Mouse (Mus musculus) monocyte, adult 5-6 weeks (primary cell): ENCODE measurements around the gene Olfr1423. TPM values are rescaled to one million over a fixed set of nuclear protein-coding genes. Genes with fewer than 3 reads are reported as not detected.
"Not testable (repeated sequence)": the region's sequence is repeated elsewhere in the genome, so short reads cannot be mapped to it uniquely, and the experiment has no call there.

ENCODE experiments used
- ATAC-seq: fragments of 153-309, 156-312 bp; replicated peaks from 2 replicates; pipeline ENCODE4 v1.8.0; 2017; ENCODE audit warnings: mild to moderate bottlenecking; ENCODE audit not compliant: low TSS enrichment, insufficient number of reproducible peaks, severe bottlenecking, poor library complexity, low FRiP score
- total RNA-seq: library from RNA; stranded (forward); fragments of 200-1000, 200-491, 200-594 nt; gene quantifications from 3 replicates; pipeline ENCODE4 v1.2.3, GENCODE M21; 2017

Olfr1423 gene
- total RNA-seq, 1 experiment from 2014 or later: not detected

GRCm38 (mm10) chr19:12008410-12009380 lies 32.4 kb downstream of the Olfr1423 start:
- ATAC-seq: no peak

GRCm38 (mm10) chr19:12007105-12007931 lies 33.8 kb downstream of the Olfr1423 start:
- ATAC-seq: no peak

DNA sequence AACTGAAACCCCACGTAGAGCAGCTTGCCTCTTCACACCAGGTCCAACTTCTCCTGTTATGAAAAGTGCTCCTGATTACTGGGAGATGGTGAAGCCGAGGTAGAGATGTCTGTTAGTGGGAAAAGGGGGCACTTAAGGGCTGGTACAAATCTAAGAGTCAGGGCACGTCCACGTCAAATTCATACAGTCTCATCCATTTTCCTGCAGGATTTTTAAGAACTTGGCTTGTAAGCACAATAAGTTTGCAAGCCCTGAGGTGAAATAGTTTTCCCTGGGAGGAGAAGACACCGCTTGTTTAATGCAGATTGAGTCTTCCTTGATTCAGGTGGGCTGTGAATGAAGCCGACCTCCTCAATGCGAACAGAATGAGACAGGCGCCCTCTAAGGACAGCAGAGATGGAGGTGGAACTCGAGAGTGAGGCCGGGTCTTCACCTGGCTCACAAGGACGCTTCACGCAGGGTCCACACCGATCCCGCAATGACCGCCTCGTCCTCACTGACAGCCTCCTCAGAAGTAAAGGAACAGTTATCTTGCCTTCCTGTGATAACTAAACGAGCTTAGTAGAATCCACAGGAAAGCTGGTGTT lies 34.7 kb downstream of the Olfr1423 start:
- ATAC-seq: no peak

DNA sequence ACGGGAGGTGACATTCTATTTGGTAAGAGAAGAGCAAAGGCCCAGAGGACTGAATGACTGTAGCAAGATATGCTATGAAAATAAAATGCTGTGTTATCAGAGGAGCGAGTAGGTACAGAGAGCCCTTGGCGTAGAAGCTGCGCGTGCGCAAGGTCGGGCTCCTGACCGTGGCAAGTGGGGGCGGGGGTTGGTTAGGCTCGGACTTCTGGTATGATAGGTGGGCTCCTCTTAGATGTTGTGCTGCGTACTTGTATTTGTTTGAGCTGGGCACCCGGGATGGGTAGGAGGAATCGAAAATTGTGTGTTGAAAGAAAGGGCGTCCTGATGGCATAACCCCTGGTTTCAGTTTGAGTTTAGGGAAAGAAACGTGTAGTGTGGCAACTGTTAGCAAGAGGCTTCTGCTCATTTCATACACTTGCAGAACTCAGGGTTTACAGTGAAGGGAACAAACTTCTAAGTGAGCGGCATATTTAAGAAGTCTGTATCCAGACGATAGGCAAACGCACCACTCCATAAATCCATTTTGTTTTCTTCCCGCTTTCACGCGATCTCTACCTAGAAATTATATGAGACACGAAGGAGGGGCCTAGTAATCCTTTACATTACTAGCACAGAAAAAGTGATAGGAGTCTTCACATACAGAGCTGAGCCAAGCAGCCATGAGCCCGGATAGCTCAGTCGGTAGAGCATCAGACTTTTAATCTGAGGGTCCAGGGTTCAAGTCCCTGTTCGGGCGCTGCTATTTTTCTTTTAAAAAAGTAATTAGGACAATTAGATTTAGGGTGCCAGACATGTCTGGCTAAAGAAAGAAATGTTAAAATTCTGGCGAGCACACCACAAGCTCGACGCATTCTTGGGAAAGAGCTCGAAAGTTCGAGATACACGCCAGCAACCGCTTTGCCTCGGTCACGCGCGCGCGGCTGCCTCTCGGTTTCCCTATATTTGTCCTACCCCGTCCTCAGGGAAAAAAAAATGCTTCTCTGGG lies 35.4 kb downstream of the Olfr1423 start:
- ATAC-seq: peak; percentile 23; the same call in 1 of the 2 replicates

- peak; percentile 46 for ATAC-seq
These were observed 36.7 kb downstream of the Olfr1423 start for GRCm38 (mm10) chr19:12004216-12005008.

- ATAC-seq: no peak
These were observed 37.5 kb downstream of the Olfr1423 start for GRCm38 (mm10) chr19:12003568-12003967.

DNA sequence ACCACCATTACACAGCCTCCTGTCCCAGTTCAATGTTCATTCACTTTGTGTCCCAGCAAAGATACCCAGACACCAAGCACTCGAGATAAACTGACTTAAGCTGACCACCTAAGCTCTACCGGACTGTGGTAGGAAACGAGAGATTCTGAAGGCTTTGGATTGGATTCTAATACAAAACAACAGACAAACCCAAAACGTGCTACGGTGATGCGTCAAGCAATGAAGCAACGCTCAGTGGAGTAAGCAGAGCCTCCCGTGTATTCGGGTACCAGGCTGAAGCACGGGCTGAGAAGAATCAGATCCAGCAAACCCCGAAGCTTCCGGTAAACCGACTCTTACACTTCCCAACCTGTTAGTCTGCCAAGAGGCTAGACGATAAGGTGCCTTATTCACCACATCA lies 38.3 kb downstream of the Olfr1423 start:
- ATAC-seq: no peak

GRCm38 (mm10) chr19:12002125-12002524 lies 39.0 kb downstream of the Olfr1423 start:
- ATAC-seq: peak; percentile 23; the same call in 1 of the 2 replicates

- no peak for ATAC-seq
These were observed 39.4 kb downstream of the Olfr1423 start for GRCm38 (mm10) chr19:12001686-12002085.

DNA sequence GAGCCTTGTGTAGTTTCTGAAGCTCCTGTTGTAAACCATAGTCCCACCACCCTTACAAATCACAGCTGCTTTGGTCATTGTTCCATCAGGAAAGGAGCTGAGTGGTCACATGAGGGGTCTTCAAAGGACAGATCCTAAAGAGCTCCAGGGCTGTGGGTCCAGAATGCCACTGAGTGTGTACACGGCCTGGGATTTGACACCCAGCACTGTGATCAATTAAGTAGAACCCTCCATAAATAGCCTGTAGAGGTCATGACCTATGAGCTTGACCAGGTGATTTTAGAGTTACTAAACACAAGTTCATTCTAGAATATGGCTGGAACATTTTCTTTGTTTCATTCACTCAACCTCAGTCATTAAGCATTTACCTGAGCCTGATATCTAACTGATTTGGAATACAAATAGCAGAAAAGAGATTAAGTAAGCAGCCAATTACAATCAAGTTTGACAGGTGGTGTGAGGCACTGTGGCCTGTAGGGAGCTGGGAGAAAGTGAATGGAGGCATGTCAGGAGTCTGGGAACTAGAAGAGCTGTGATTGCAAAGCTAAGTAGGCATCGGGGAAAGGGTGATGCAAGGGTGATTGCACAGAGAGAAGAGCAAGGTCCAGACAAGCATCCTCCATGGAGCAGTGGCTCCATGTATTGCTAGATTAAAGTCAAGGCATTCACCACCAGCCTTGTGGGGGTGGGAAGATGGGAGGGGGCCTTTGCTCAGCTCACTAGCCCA lies 45.2 kb downstream of the Olfr1423 start:
- no peak for ATAC-seq

DNA sequence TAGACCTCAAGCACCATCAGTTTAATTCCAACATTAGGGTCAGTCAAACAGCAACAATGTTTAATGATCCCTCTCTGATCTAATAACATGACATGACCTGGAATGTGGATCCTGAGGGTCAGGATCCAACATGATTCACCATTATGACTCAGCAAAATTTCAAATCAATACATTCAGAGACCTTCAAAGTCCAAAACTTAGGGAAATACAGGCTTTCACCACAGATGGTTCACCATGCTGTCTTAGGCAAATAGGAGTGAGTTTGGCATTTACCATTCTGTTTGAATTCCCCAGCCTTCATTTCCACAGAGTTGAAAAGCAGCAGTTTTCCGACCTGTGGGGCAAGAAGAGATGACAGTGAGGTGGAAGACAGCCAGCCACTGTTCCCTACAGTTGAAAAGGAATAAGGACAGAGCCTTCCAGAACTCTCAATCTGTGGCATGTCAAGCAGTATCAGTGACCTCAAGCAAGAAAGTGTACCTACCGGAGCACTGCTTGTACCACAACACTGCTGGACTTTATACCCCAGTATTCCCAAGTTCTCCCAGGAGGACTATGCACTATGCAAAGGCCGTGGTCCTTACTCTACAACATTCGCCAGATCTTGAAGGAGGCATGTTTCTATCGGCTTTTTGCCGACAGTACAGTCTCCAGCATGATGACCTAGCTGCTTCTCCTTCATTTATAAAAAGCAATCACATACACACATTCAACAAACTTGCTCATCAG lies 46.2 kb downstream of the Olfr1423 start:
- no peak for ATAC-seq

- no peak for ATAC-seq
These were observed 48.6 kb downstream of the Olfr1423 start for GRCm38 (mm10) chr19:11992441-11993029.

- ATAC-seq: no peak
These were observed 49.1 kb downstream of the Olfr1423 start for GRCm38 (mm10) chr19:11992034-11992433.

DNA sequence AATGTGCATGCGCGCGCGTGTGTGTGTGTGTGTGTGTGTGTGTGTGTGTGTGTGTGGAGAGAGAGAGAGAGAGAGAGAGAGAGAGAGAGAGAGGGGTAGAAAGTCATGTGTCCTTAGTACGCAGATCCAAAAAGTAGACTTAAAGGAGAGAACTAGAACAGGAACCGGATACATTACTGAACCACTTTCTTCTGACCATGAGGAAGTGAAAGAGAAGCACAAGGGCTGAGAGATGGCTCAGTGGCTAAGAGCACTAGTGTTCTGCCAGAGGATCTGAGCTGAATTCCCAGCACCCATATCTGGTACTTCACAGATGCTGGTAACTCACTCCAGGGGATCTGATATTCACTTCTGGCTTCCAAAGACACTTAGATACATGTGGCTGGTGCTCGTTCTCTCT lies 51.8 kb downstream of the Olfr1423 start:
- ATAC-seq: peak; percentile 93

DNA sequence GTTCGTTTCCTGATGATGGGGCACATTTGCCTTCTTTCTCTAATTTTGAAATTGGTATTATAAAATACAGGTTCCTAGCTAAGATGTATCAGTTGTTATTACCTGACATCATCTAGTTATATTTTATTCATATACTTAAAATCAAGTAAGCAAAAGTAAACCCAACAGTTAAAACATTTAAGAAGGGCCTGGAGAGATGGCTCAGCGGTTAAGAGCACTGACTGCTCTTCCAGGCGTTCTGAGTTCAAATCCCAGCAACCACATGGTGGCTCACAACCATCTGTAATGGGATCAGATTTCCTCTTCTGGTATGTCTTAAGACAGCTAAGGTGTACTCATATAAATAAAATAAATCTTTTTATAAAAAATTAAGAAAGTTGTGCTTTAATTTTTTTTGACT lies 53.3 kb downstream of the Olfr1423 start:
- no peak for ATAC-seq

GRCm38 (mm10) chr19:11984614-11985013 lies 56.5 kb downstream of the Olfr1423 start:
- ATAC-seq: not testable (repeated sequence)
